Mouse (Mus musculus) C2C12 (cell line): Measurements from ENCODE around the gene Tnpo3.

Experiments used
- CEBPB ChIP-seq: IDR thresholded peaks from one replicate; pipeline ENCODE4 v1.6.1; 2011; ENCODE audit warnings: low read depth, mild to moderate bottlenecking, control low read depth, moderate library complexity
- CTCF ChIP-seq: IDR thresholded peaks from one replicate; pipeline ENCODE4 v1.5.1; 2011; ENCODE audit not compliant: control insufficient read depth, insufficient read depth, insufficient read length
- FOSL1 ChIP-seq: IDR thresholded peaks from one replicate; pipeline ENCODE4 v1.8.0; 2011; ENCODE audit warnings: mild to moderate bottlenecking, low read length; ENCODE audit not compliant: poor library complexity, insufficient read depth, severe bottlenecking
- MAX ChIP-seq: IDR thresholded peaks from one replicate; pipeline ENCODE4 v1.6.1; 2011; ENCODE audit warnings: mild to moderate bottlenecking, control low read depth
- MYOD1 ChIP-seq: IDR thresholded peaks from one replicate; pipeline ENCODE4 v1.6.1; 2011; ENCODE audit warnings: low read depth; ENCODE audit not compliant: control insufficient read depth, insufficient read length
- MYOG ChIP-seq: IDR thresholded peaks from one replicate; pipeline ENCODE4 v1.6.1; 2011; ENCODE audit not compliant: control insufficient read depth, insufficient read length; ENCODE audit errors: extremely low read depth
- USF1 ChIP-seq: IDR thresholded peaks from one replicate; pipeline ENCODE4 v1.6.1; 2011; ENCODE audit warnings: low read depth, mild to moderate bottlenecking, control low read depth, moderate library complexity

GRCm38 (mm10) chr6:29600188-29600587 is 9.5 kb downstream of the Tnpo3 start:
- TF ChIP-seq CTCF, result no peak
- TF ChIP-seq MAX, result no peak
- TF ChIP-seq CEBPB, result no peak
- TF ChIP-seq MYOG, result no peak
- no peak for TF ChIP-seq USF1
- TF ChIP-seq MYOD1, result no peak
- TF ChIP-seq FOSL1, result no peak
